Mouse (Mus musculus): ENCODE data around the gene Ddah1. TPM values are rescaled to one million over a fixed set of nuclear protein-coding genes. Genes with fewer than 3 reads are reported as not detected.

The Ddah1 gene
- polyA plus RNA-seq (2012; rRNA removed): 21.6 and 25.5 TPM in 2 replicates

GRCm38 (mm10) chr3:145758561-145759378 is at the start of gene Ddah1:
Gene Ddah1 (plus strand): TSS chr3:145758675.

DNA sequence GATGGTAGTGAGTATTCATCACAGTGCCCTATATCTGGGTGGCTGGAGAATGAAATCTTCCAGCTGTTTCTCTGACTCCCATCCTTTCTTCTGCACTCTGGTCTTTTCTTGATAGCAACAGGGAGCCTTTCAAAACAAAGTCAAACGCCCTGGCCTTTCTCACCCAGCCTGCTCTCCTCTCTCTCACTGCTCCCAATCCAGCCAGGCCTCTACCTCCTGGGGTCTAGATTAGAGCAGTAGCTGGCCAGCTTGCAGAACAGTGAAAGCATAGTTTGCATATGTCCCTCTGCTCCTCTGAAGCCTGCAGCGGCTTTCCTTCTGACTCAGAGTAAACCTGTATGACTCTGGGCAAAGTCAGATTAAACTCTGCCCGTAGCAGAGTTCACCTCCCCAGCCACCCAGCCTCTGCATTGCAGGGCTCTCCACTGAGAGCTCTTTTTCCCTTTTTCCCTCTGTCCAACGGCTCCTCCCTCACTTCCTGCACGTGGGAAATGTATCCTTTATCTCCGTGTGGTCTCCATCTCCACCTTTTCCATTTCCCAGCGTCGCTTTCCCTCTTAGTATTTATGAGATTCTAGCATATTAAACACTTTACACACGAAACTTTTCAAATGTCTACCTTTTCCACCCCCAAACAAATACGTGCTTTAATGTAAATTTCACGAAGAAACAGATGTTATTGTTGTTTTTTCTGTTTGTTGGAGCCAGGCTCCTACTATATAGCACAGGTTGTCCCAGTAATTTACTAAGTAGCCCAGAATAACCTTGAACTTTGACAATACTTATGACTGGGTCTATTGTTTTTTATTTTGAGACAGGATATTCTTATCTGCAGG is 163.8 kb downstream of the Ddah1 start, which contains the start of gene Bcl10:
TSS of gene Bcl10 (plus strand) at position 786 of the 836 bp plus-strand sequence.

DNA sequence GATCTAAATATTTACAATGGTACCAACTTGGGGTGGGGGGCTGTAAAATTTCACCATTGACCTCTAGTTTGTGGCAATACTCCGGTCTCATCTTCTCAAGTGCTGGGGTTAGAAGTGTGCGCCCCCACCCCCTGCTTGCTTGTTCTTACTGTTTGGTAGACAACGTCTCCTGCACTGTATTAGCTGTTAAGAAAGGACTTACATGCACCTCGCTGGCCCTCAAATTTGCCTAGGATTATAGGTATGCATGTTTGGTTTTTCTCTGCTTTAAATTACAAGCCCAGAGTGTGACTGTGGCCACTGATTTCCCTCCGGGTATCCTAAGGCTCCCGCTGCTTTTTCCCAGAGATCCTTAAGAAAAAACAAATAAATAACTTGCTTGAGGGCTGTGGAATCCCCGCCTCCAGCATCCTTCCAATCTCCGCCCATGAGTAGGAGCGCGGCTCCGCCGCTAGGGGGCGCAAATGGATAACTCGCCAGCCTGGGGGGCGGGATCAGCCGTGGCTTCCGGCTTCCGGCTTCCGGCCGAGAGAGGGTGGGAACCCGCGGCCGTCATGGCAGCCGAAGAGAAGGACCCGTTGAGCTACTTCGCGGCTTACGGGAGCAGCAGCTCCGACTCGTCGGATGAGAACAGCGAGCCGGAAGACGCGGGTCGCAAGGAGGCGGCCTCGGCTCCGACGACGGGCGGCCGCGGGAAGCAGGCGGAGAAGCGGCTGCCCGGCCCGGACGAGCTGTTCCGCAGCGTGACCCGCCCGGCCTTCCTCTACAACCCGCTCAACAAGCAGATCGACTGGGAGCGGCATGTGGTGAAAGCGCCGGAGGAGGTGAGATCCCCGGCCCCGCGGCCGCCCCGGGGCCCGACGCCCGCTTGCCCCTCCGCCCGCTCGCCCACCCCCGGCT is 179.3 kb downstream of the Ddah1 start, which contains the start of gene 2410004B18Rik:
TSS of gene 2410004B18Rik (plus strand) at position 510 of the 900 bp plus-strand sequence.

Other genes starting within 250 kb of the Ddah1 start
- 0.72 and 1.1 TPM in 2 replicates for gene Znhit6, start 182.5 kb upstream of the Ddah1 start, polyA plus RNA-seq (2012; rRNA removed)
- gene Ccn1, start 108.7 kb upstream of the Ddah1 start, polyA plus RNA-seq (2012; rRNA removed): 16.1 and 22.4 TPM in 2 replicates
- gene Bcl10, start 164.1 kb downstream of the Ddah1 start, polyA plus RNA-seq (2012; rRNA removed): 14.1 and 14.9 TPM in 2 replicates
- gene 2410004B18Rik, start 179.3 kb downstream of the Ddah1 start, polyA plus RNA-seq (2012; rRNA removed): 12.6 and 17.6 TPM in 2 replicates
- gene Syde2, start 229.2 kb downstream of the Ddah1 start, polyA plus RNA-seq (2012; rRNA removed): 5.0 and 5.1 TPM in 2 replicates

Measured in colon, adult 2 months (tissue).